Comparison of ENCODE assay signal across 9 mouse cellular contexts in genomic region chr8:124171557-124172528, GRCm38 (mm10). TPM values are rescaled to one million over a fixed set of nuclear protein-coding genes. Genes with fewer than 3 reads are reported as not detected.
A peak's percentile ranks its signal among the peaks of the same experiment; 100 is the strongest.
DNase-seq lines count a peak whose midpoint lies in the region; ATAC-seq and TF ChIP-seq lines count a peak whose summit lies in the region.
"Had no signal": no experiment of that assay in that cellular context is flagged by ENCODE, and none has a peak within 500 bp of the region (broad histone marks: within the 10 kb centered on the region; RNA-seq: fewer than 3 reads in every experiment).

No protein-coding gene starts in this region.

- DNase-seq in heart, adult 9 months (ENCODE audit: low spot score in 2 of 2): peak; percentile 38 to 56
- no peak for DNase-seq in heart, postnatal 25 days (ENCODE audit: low spot score)
- peak; percentile 60 to 64 for DNase-seq in heart, postnatal 10 days
- DNase-seq in stomach, postnatal 0 days (ENCODE audit: low spot score): no peak
- no peak for DNase-seq in B cell, adult 2 months

- no peak for TF ChIP-seq CTCF in stomach, postnatal 0 days (IDR thresholded peaks at IDR 0.05; ENCODE audit: low read depth)

- intact Hi-C loops in heart, postnatal 25 days (cut with DNase I): no loop called here
- intact Hi-C loops in heart, postnatal 10 days (cut with DNase I): loop anchor here (5.0 kb wide), 1 partner anchor 175 kb away; no protein-coding TSS in a partner anchor

- TF ChIP-seq EP300 in stomach, postnatal 0 days (optimal IDR thresholded peaks at IDR 0.05): no peak

- peak overlapping the region; percentile 34 for H3K27ac ChIP-seq in midbrain, embryonic 15.5 days
- no peak overlapping the region for H3K27ac ChIP-seq in midbrain, embryonic 13.5 days
- peak overlapping the region; percentile 3 for H3K27ac ChIP-seq in stomach, postnatal 0 days (replicated peaks)

- H3K9me3 ChIP-seq in midbrain, embryonic 15.5 days: no peaks in the 10 kb centered on the region
- no peaks in the 10 kb centered on the region for H3K9me3 ChIP-seq in midbrain, embryonic 13.5 days
- no peaks in the 10 kb centered on the region for H3K9me3 ChIP-seq in stomach, postnatal 0 days (ENCODE audit: control insufficient read depth, low read length)

- no peak for ATAC-seq in midbrain, embryonic 15.5 days (replicated peaks)
- ATAC-seq in midbrain, embryonic 13.5 days: no peak
- ATAC-seq in stomach, postnatal 0 days (ENCODE audit: low FRiP score, low TSS enrichment): no peak
- ATAC-seq in granulocyte monocyte progenitor cell, adult 5-6 weeks (replicated peaks; ENCODE audit: poor library complexity, severe bottlenecking): no peak

- H3K9ac ChIP-seq in midbrain, embryonic 15.5 days: no peak overlapping the region
- H3K9ac ChIP-seq in midbrain, embryonic 13.5 days (replicated peaks): no peak overlapping the region
- no peak overlapping the region for H3K9ac ChIP-seq in stomach, postnatal 0 days (ENCODE audit: low read length)

- H3K27me3 ChIP-seq in midbrain, embryonic 15.5 days (replicated peaks): no peaks in the 10 kb centered on the region
- 0 out of 2 replicates have a peak, but pooled peaks cover 3% of the 10 kb centered on the region for H3K27me3 ChIP-seq in midbrain, embryonic 13.5 days
- no peaks in the 10 kb centered on the region for H3K27me3 ChIP-seq in stomach, postnatal 0 days (ENCODE audit: control insufficient read depth, insufficient read depth, low read length)

- H3K4me3 ChIP-seq in midbrain, embryonic 15.5 days: no peak overlapping the region
- H3K4me3 ChIP-seq in midbrain, embryonic 13.5 days (replicated peaks): no peak overlapping the region
- no peak overlapping the region for H3K4me3 ChIP-seq in stomach, postnatal 0 days (ENCODE audit: low read depth, low read length)

- H3K36me3 ChIP-seq in midbrain, embryonic 15.5 days (replicated peaks): no peaks in the 10 kb centered on the region
- H3K36me3 ChIP-seq in midbrain, embryonic 13.5 days: no peaks in the 10 kb centered on the region
- H3K36me3 ChIP-seq in stomach, postnatal 0 days (ENCODE audit: control insufficient read depth, insufficient read depth, low read length): no peaks in the 10 kb centered on the region
- H3K36me3 ChIP-seq: G1E had no signal

- H3K4me2 ChIP-seq in midbrain, embryonic 15.5 days: no peak overlapping the region
- no peak overlapping the region for H3K4me2 ChIP-seq in midbrain, embryonic 13.5 days (replicated peaks)
- 0 out of 2 replicates have a peak overlapping the region, but pooled peaks have one; percentile 9 for H3K4me2 ChIP-seq in stomach, postnatal 0 days (replicated peaks; ENCODE audit: low read depth)

- H3K4me1 ChIP-seq in midbrain, embryonic 15.5 days: peaks cover 30% of the 10 kb centered on the region
- H3K4me1 ChIP-seq in midbrain, embryonic 13.5 days (replicated peaks): peaks cover 30% of the 10 kb centered on the region
- H3K4me1 ChIP-seq in stomach, postnatal 0 days (replicated peaks; ENCODE audit: control insufficient read depth, insufficient read depth): no peaks in the 10 kb centered on the region

- 51% methylated on average over 17 of the region's 17 CpGs for WGBS in midbrain, embryonic 15.5 days
- WGBS in midbrain, embryonic 13.5 days: 56% methylated on average over 17 of the region's 17 CpGs
- WGBS in stomach, postnatal 0 days: 43% methylated on average over 17 of the region's 17 CpGs

RNA-seq across cellular contexts. Expression of gene Galnt2, which starts 59.3 kb away (rescaled TPM):
- total RNA-seq in heart, postnatal 25 days (2021): 10 to 100 TPM; 37.7 to 41.6 TPM
- polyA plus RNA-seq in midbrain, embryonic 15.5 days (2015; fragmentation: Nextera tagmentation; extraction: Ambion mirVana): 67.4 and 78.1 TPM in 2 replicates
- 47.2 and 53.5 TPM in 2 replicates for polyA plus RNA-seq in midbrain, embryonic 13.5 days (2015; fragmentation: Nextera tagmentation; extraction: Ambion mirVana)
- 10 to 100 TPM; 45.6 to 51.4 TPM for total RNA-seq in heart, postnatal 10 days (2021)
- polyA plus RNA-seq in stomach, postnatal 0 days (2015; fragmentation: Nextera tagmentation; extraction: Ambion mirVana): 48.6 and 48.9 TPM in 2 replicates
- 25.6 and 48.0 TPM in 2 replicates for total RNA-seq in granulocyte monocyte progenitor cell, adult 5-6 weeks (2014; fragmentation: Nextera tagmentation)
- total RNA-seq in granulocyte monocyte progenitor cell, adult 5-6 weeks (2017): 20.4 and 32.7 TPM in 2 replicates
- total RNA-seq: G1E had no signal
- polyA plus RNA-seq: G1E had no signal

Comparison
In these comparisons a context has a peak if more than half of its experiments do, and no peak if none do; other contexts are left out.
1. DNase-seq: peak in heart, adult 9 months (2 of 2) and heart, postnatal 10 days (2 of 2); none in heart, postnatal 25 days (single experiment), stomach, postnatal 0 days (single experiment) and B cell, adult 2 months (0 of 2).